Mouse (Mus musculus) 3T3-L1 (cell line): ENCODE measurements around the gene Vmn2r36.
"Not testable (repeated sequence)": the region's sequence is repeated elsewhere in the genome, so short reads cannot be mapped to it uniquely, and the experiment has no call there.

ENCODE experiments used
- DNase-seq: peaks from one replicate; pipeline ENCODE4 v3.0.0-alpha.2; 2015; ENCODE audit warnings: low read depth, low spot score

Vmn2r36 gene

DNA sequence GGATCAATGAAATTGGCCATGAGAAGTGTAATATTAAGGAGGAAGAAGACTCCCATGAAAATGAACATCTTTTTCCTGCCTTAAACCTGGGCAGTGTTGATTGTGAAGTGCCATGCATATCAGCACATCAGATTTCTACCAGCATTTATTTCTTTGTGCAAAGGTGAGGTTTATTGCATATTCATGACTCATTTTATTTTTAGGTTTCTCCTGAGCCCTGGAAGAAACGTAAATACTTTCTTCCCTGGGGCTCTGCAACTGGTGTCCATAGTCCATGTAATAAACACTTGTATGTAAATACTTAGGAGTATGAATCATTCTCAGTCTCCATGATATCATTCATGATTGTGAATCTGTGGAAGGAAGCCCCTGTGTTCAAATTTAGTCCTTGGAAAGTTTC is at the start of gene Vmn2r36:
TSS of gene Vmn2r36 (minus strand) at position 101 of the 400 bp plus-strand sequence.
- not testable (repeated sequence) for DNase-seq
